Mouse (Mus musculus) CD4-positive helper T cell, adult 2 months (primary cell): ENCODE results near the gene C2cd2l.
A peak's percentile ranks its signal among the peaks of the same experiment; 100 is the strongest.
"Not testable (repeated sequence)": the region's sequence is repeated elsewhere in the genome, so short reads cannot be mapped to it uniquely, and the experiment has no call there.

ENCODE experiments used
- DNase-seq: peaks from one replicate; pipeline ENCODE4 v3.0.0-alpha.2; 2012; ENCODE audit warnings: low read depth, missing footprints, low spot score

The C2cd2l gene

GRCm38 (mm10) chr9:44319887-44320798 is at the start of gene C2cd2l:
C2cd2l (minus strand) TSS chr9:44320285.
- DNase-seq: peak; percentile 90

GRCm38 (mm10) chr9:44364480-44364879 is 44.4 kb upstream of the C2cd2l start:
- peak; percentile 34 for DNase-seq

- not testable (repeated sequence) for DNase-seq
Observed at GRCm38 (mm10) chr9:44361931-44362330, 41.8 kb upstream of the C2cd2l start.

- DNase-seq: peak; percentile 97
Observed at GRCm38 (mm10) chr9:44361190-44361917, 41.3 kb upstream of the C2cd2l start, which contains the start of gene Vps11. Vps11 (minus strand) TSS chr9:44361670.

GRCm38 (mm10) chr9:44357207-44357606 is 37.1 kb upstream of the C2cd2l start:
- DNase-seq: peak; percentile 67

- DNase-seq: no peak
Observed at GRCm38 (mm10) chr9:44353142-44353541, 33.1 kb upstream of the C2cd2l start.

GRCm38 (mm10) chr9:44352337-44352736 is 32.3 kb upstream of the C2cd2l start:
- DNase-seq: no peak

- no peak for DNase-seq
Observed at GRCm38 (mm10) chr9:44351396-44351795, 31.3 kb upstream of the C2cd2l start.

- no peak for DNase-seq
Observed at GRCm38 (mm10) chr9:44348546-44348945, 28.5 kb upstream of the C2cd2l start.

GRCm38 (mm10) chr9:44347621-44348020 is 27.5 kb upstream of the C2cd2l start:
- no peak for DNase-seq

- no peak for DNase-seq
Observed at GRCm38 (mm10) chr9:44347166-44347565, 27.1 kb upstream of the C2cd2l start.

GRCm38 (mm10) chr9:44345570-44346433 is 25.7 kb upstream of the C2cd2l start:
- DNase-seq: no peak

- DNase-seq: peak; percentile 92
Observed at GRCm38 (mm10) chr9:44343781-44344421, 23.8 kb upstream of the C2cd2l start, which contains the start of gene Hmbs. Hmbs (minus strand) TSS chr9:44344228.

- DNase-seq: no peak
Observed at GRCm38 (mm10) chr9:44343290-44343689, 23.2 kb upstream of the C2cd2l start.

- DNase-seq: no peak
Observed at GRCm38 (mm10) chr9:44342605-44343004, 22.5 kb upstream of the C2cd2l start.

- no peak for DNase-seq
Observed at GRCm38 (mm10) chr9:44342173-44342572, 22.1 kb upstream of the C2cd2l start.

GRCm38 (mm10) chr9:44341487-44341886 is 21.4 kb upstream of the C2cd2l start:
- DNase-seq: no peak

- DNase-seq: no peak
Observed at GRCm38 (mm10) chr9:44338574-44338973, 18.5 kb upstream of the C2cd2l start.

GRCm38 (mm10) chr9:44337436-44338169 is 17.5 kb upstream of the C2cd2l start:
- DNase-seq: no peak

GRCm38 (mm10) chr9:44336964-44337363 is 16.9 kb upstream of the C2cd2l start:
- DNase-seq: no peak
